Mouse (Mus musculus): ENCODE measurements around the gene Iqcd. TPM values are rescaled to one million over a fixed set of nuclear protein-coding genes. Genes with fewer than 3 reads are reported as not detected.

The Iqcd gene
- polyA plus RNA-seq (2012; rRNA removed; ENCODE audit: low replicate concordance), result 0.09 and 0.10 TPM in 2 replicates

DNA sequence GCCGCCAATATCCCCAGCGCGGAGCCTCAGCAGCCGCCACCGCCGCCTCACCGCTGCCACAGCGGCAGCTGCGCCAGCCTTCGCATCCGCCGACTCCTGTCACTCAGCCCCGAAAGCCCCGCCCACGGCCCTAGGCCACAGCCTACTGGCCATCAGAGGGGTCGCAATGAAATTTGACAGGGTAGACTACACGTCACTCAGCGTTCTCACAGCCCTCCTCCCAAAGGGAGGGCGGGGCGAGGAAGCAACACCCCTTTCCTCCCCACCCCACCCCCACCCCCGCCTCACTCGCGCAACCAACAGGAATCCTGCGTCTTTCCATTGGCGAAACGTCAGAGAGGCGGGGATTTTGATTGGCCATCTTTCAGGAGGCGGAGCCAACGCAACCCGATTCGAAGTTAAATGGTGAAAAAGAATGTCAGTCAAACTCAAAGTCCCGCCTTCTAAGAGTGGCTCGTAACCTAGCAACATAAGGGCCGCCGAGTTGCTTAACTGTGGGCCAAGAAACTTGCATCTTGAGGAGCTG lies at the start of gene Iqcd, which contains the start of gene Tpcn1:
Gene Iqcd (plus strand): TSS at position 448 of the 526 bp plus-strand sequence.
Gene Tpcn1 (minus strand): TSS at position 105 of the 526 bp plus-strand sequence.

DNA sequence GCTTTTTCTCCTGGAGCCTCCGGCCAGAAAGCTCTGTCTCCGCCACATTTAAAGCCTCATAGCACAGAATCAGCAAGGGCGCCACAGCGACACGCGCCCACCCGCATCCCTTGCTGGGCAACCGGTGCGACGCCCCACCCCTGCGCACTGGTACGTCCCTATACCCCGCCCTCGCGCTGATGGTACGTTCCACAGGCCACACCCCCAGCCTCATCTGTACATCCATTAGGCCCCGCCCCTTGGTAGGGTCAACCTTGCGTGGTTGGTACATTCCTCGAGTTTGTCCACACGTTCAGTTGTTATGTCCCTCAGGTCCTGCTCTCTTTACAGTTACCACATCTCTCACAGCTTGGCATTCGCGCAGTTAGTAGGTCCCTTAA lies 23.6 kb downstream of the Iqcd start, which contains the start of the genes Rita1 and Ddx54:
Gene Rita1 (minus strand): TSS at position 148 of the 380 bp plus-strand sequence.
Gene Ddx54 (plus strand): TSS at position 298 of the 380 bp plus-strand sequence.

DNA sequence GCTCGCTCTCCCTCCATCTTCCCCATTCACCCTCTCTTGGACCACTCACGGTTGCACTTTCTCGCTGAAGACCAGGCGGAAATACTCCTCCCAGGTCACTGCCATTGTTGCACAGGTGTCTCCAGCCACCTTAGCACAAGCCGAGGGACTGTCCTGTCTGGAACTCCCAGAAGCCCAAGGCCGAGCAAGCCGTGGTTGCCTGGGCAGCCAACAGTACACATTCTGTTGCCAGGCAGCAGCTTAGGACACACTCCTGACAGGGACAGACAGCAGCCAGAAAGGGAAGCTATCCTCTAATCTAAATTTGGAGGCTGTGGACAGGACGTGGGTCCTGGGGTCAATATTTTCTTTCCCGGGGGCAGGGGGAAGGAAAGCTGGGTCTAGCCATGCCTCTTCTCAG lies 45.3 kb downstream of the Iqcd start, which contains the start of gene Cfap73:
Gene Cfap73 (minus strand): TSS at position 105 of the 400 bp plus-strand sequence.

GRCm38 (mm10) chr5:120648569-120649373 lies 60.0 kb downstream of the Iqcd start, which contains the start of gene Rasal1:
TSS of gene Rasal1 (plus strand) at chr5:120648812.

Other genes with a start within 250 kb of the Iqcd start
- not detected in 2 replicates for gene Lhx5, start 157.3 kb upstream of the Iqcd start, polyA plus RNA-seq (2012; rRNA removed; ENCODE audit: low replicate concordance)
- gene Sdsl, start 116.2 kb upstream of the Iqcd start, polyA plus RNA-seq (2012; rRNA removed; ENCODE audit: low replicate concordance), result 6.4 and 12.1 TPM in 2 replicates
- gene Sds, start 112.5 kb upstream of the Iqcd start, polyA plus RNA-seq (2012; rRNA removed; ENCODE audit: low replicate concordance), result 1.9 TPM in 1 of 2 replicates, not detected in the other
- gene Plbd2, start 85.4 kb upstream of the Iqcd start, polyA plus RNA-seq (2012; rRNA removed; ENCODE audit: low replicate concordance), result 44.7 and 58.3 TPM in 2 replicates
- gene Slc8b1, start 77.8 kb upstream of the Iqcd start, polyA plus RNA-seq (2012; rRNA removed; ENCODE audit: low replicate concordance), result 45.1 and 51.3 TPM in 2 replicates
- gene Tpcn1, start 343 bp upstream of the Iqcd start, polyA plus RNA-seq (2012; rRNA removed; ENCODE audit: low replicate concordance), result 96.5 and 128 TPM in 2 replicates
- gene Rita1, start 23.6 kb downstream of the Iqcd start, polyA plus RNA-seq (2012; rRNA removed; ENCODE audit: low replicate concordance), result 16.2 and 21.6 TPM in 2 replicates
- 36.0 and 68.7 TPM in 2 replicates for gene Ddx54, start 23.7 kb downstream of the Iqcd start, polyA plus RNA-seq (2012; rRNA removed; ENCODE audit: low replicate concordance)
- not detected in 2 replicates for gene Cfap73, start 45.2 kb downstream of the Iqcd start, polyA plus RNA-seq (2012; rRNA removed; ENCODE audit: low replicate concordance)
- gene Rasal1, start 59.8 kb downstream of the Iqcd start, polyA plus RNA-seq (2012; rRNA removed; ENCODE audit: low replicate concordance), result 8.6 and 17.3 TPM in 2 replicates
- gene Dtx1, start 122.9 kb downstream of the Iqcd start, polyA plus RNA-seq (2012; rRNA removed; ENCODE audit: low replicate concordance), result 33.2 and 71.3 TPM in 2 replicates
- gene Oas2, start 160.8 kb downstream of the Iqcd start, polyA plus RNA-seq (2012; rRNA removed; ENCODE audit: low replicate concordance), result 16.2 and 35.6 TPM in 2 replicates
- gene Oas3, start 188.6 kb downstream of the Iqcd start, polyA plus RNA-seq (2012; rRNA removed; ENCODE audit: low replicate concordance), result 6.4 and 7.7 TPM in 2 replicates
- not detected in 2 replicates for gene Oas1e, start 206.5 kb downstream of the Iqcd start, polyA plus RNA-seq (2012; rRNA removed; ENCODE audit: low replicate concordance)
- gene Oas1c, start 223.5 kb downstream of the Iqcd start, polyA plus RNA-seq (2012; rRNA removed; ENCODE audit: low replicate concordance), result 3.6 and 5.2 TPM in 2 replicates

All from mammary gland, adult 2 months (tissue).